Mouse (Mus musculus) duodenum, adult 2 months (tissue): ENCODE results near the gene Palb2. TPM values are rescaled to one million over a fixed set of nuclear protein-coding genes. Genes with fewer than 3 reads are reported as not detected.

Source experiments
- polyA plus RNA-seq: library from polyadenylated mRNA; depleted of rRNA; stranded (reverse); fragments of >200 nt; gene quantifications from 2 replicates; pipeline ENCODE4 v1.2.3, GENCODE M21; 2012; ENCODE audit warnings: low replicate concordance; rRNA removed

Gene Palb2
- 0.59 and 1.1 TPM in 2 replicates for polyA plus RNA-seq

GRCm38 (mm10) chr7:122132497-122133337 is at the start of gene Palb2, which contains the start of gene Dctn5:
Gene Palb2 (minus strand): TSS chr7:122132985.
Gene Dctn5 (plus strand): TSS chr7:122133041.

GRCm38 (mm10) chr7:122158915-122159902 is 26.4 kb upstream of the Palb2 start, which contains the start of gene Plk1:
Gene Plk1 (plus strand): TSS chr7:122159439.

GRCm38 (mm10) chr7:122101747-122102244 is 31.0 kb downstream of the Palb2 start, which contains the start of gene Ndufab1:
Gene Ndufab1 (minus strand): TSS chr7:122101886.

GRCm38 (mm10) chr7:122066945-122067516 is 65.8 kb downstream of the Palb2 start, which contains the start of the genes Ubfd1 and Ears2:
Gene Ubfd1 (plus strand): TSS chr7:122067175.
Gene Ears2 (minus strand): TSS chr7:122067263.

Other genes with a start within 250 kb of the Palb2 start
- gene Cog7, start 151.3 kb downstream of the Palb2 start, polyA plus RNA-seq = 15.3 and 17.0 TPM in 2 replicates
- gene Gga2, start 111.8 kb downstream of the Palb2 start, polyA plus RNA-seq = 6.7 and 8.1 TPM in 2 replicates
- 13.7 and 17.3 TPM in 2 replicates for gene Ubfd1, start 65.8 kb downstream of the Palb2 start, polyA plus RNA-seq
- gene Ears2, start 65.7 kb downstream of the Palb2 start, polyA plus RNA-seq = 7.7 and 9.1 TPM in 2 replicates
- gene Ndufab1, start 31.1 kb downstream of the Palb2 start, polyA plus RNA-seq = 1,696 and 2,422 TPM in 2 replicates
- 36.7 and 46.4 TPM in 2 replicates for gene Dctn5, start 56 bp upstream of the Palb2 start, polyA plus RNA-seq
- 17.8 and 20.3 TPM in 2 replicates for gene Plk1, start 26.5 kb upstream of the Palb2 start, polyA plus RNA-seq
- 12.4 and 69.1 TPM in 2 replicates for gene Ern2, start 53.2 kb upstream of the Palb2 start, polyA plus RNA-seq
- gene Chp2, start 86.5 kb upstream of the Palb2 start, polyA plus RNA-seq = 218 and 266 TPM in 2 replicates
- 2.0 and 4.1 TPM in 2 replicates for gene Prkcb, start 155.8 kb upstream of the Palb2 start, polyA plus RNA-seq